Mouse (Mus musculus): ENCODE measurements at regions not wholly inside any gene's neighbourhood (a gene's known extent, or its start where the extent isn't known, plus 50 kb on each side); places are given as distances from the start of the nearest gene placed in this dataset.

GRCm38 (mm10) chr8:50387189-50387588, 1543.4 kb upstream of the Tenm3 start:
- no peak for DNase-seq (ENCODE audit: low spot score)

- DNase-seq (ENCODE audit: low spot score), result no peak
Observed at GRCm38 (mm10) chr8:50383697-50384096, 1539.9 kb upstream of the Tenm3 start.

- DNase-seq (ENCODE audit: low spot score), result no peak
Observed at GRCm38 (mm10) chr8:50379745-50380144, 1536.0 kb upstream of the Tenm3 start.

- no peak for DNase-seq (ENCODE audit: low spot score)
Observed at GRCm38 (mm10) chr8:50373790-50374189, 1530.0 kb upstream of the Tenm3 start.

GRCm38 (mm10) chr8:50326485-50326884, 1482.7 kb upstream of the Tenm3 start:
- no peak for DNase-seq (ENCODE audit: low spot score)

GRCm38 (mm10) chr8:50321356-50321963, 1477.7 kb upstream of the Tenm3 start:
- DNase-seq (ENCODE audit: low spot score), result no peak

GRCm38 (mm10) chr8:50316641-50317040, 1472.9 kb upstream of the Tenm3 start:
- DNase-seq (ENCODE audit: low spot score), result no peak

- DNase-seq (ENCODE audit: low spot score), result no peak
Observed at GRCm38 (mm10) chr8:50310308-50310707, 1466.6 kb upstream of the Tenm3 start.

- no peak for DNase-seq (ENCODE audit: low spot score)
Observed at GRCm38 (mm10) chr8:50300316-50300715, 1456.6 kb upstream of the Tenm3 start.

GRCm38 (mm10) chr8:50293501-50293900, 1449.8 kb upstream of the Tenm3 start:
- peak; percentile 92 for DNase-seq (ENCODE audit: low spot score)

GRCm38 (mm10) chr8:50292158-50292557, 1448.4 kb upstream of the Tenm3 start:
- peak; percentile 52 for DNase-seq (ENCODE audit: low spot score)

GRCm38 (mm10) chr8:50276346-50276745, 1432.6 kb upstream of the Tenm3 start:
- DNase-seq (ENCODE audit: low spot score), result peak; percentile 17

GRCm38 (mm10) chr8:50264757-50265156, 1421.0 kb upstream of the Tenm3 start:
- no peak for DNase-seq (ENCODE audit: low spot score)

All from layer of hippocampus, adult 11-12 months (tissue).